Mouse (Mus musculus) stomach, postnatal 0 days (tissue): Measurements from ENCODE around the gene Eif2b4. TPM values are rescaled to one million over a fixed set of nuclear protein-coding genes. Genes with fewer than 3 reads are reported as not detected.

Source experiments
- ATAC-seq: fragments of 200-750 bp; cut with Nextera tagmentation; 2 replicates; pipeline ENCODE4 v1.8.0; 2017; ENCODE audit not compliant: low FRiP score, low TSS enrichment
- DNase-seq: peaks from one replicate; pipeline ENCODE4 v3.0.0-alpha.2; 2016; ENCODE audit warnings: low spot score
- H3K27ac ChIP-seq: fragments of 300-500 bp; sonication (generic); replicated peaks from 2 replicates; pipeline ENCODE4 v1.5.1; 2014; ENCODE audit warnings: mild to moderate bottlenecking, control low read depth
- H3K27me3 ChIP-seq: fragments of 300-500 bp; sonication (generic); 2 replicates; pipeline ENCODE4 v1.6.1; 2014; ENCODE audit warnings: low read length; ENCODE audit not compliant: control insufficient read depth, insufficient read depth
- H3K36me3 ChIP-seq: fragments of 300-500 bp; sonication (generic); 2 replicates; pipeline ENCODE4 v1.6.1; 2014; ENCODE audit warnings: low read length, mixed read lengths; ENCODE audit not compliant: control insufficient read depth, insufficient read depth
- H3K4me1 ChIP-seq: fragments of 300-500 bp; sonication (generic); replicated peaks from 2 replicates; pipeline ENCODE4 v1.6.1; 2014; ENCODE audit warnings: antibody characterized with exemption; ENCODE audit not compliant: control insufficient read depth, insufficient read depth
- H3K4me2 ChIP-seq: fragments of 300-500 bp; sonication (generic); replicated peaks from 2 replicates; pipeline ENCODE4 v1.6.1; 2014; ENCODE audit warnings: low read depth, mild to moderate bottlenecking, control low read depth, moderate library complexity
- H3K4me3 ChIP-seq: fragments of 300-500 bp; sonication (generic); 2 replicates; pipeline ENCODE4 v1.5.1; 2014; ENCODE audit warnings: low read depth, low read length, control low read depth
- H3K9ac ChIP-seq: fragments of 300-500 bp; sonication (generic); 2 replicates; pipeline ENCODE4 v1.6.1; 2014; ENCODE audit warnings: mild to moderate bottlenecking, low read length, control low read depth, mixed read lengths
- H3K9me3 ChIP-seq: fragments of 300-500 bp; sonication (generic); 2 replicates; pipeline ENCODE4 v1.6.1; 2016; ENCODE audit warnings: low read length; ENCODE audit not compliant: control insufficient read depth
- CTCF ChIP-seq: IDR thresholded peaks from 2 replicates; pipeline ENCODE4 v1.5.1; 2016; ENCODE audit warnings: antibody characterized with exemption, low read depth, mild to moderate bottlenecking, moderate library complexity
- EP300 ChIP-seq: optimal IDR thresholded peaks from 2 replicates; pipeline ENCODE3; 2016; ENCODE audit warnings: antibody characterized with exemption
- WGBS: fragments of 180-500 bp; shearing (Covaris S2); extraction: QIAGEN DNeasy Blood & Tissue Kit; methylation state at CpG from one replicate; pipeline ENCODE4 v1.1.7; 2014; 5-methylcytosine and 5-hydroxymethylcytosine counted together
- polyA plus RNA-seq: library from polyadenylated mRNA; unstranded; fragments of >200 nt; fragmentation: Nextera tagmentation; extraction: Ambion mirVana; gene quantifications from 2 replicates; pipeline ENCODE4 v1.2.1, GENCODE M21; 2015

Eif2b4 gene
- polyA plus RNA-seq, 1 experiment from 2014 or later, result 44.2 TPM

DNA sequence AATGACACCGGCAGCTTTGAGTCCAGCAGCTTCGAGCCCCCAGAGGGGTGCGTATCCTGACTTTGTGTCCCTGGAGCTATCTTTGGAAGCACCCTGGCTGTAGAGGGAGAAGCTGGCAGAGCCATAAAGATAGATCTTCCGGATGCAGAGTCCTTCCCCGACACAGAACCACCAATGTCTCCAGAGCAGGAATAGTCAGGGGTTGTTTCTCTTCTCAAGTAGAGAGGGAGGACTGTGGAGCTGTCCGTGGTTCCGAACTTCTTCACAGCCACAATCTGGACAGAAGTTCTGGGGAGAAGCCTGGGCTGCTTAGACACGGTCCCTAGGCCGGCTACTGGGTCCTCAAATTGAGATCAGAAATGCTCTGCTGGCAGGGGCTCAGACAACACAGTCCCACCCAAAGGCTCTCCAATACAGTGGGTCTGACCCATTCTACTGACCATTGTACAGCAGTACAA, 54.2 kb downstream of the Eif2b4 start:
- Histone ChIP-seq H3K4me3 (no peak overlapping the region), H3K27me3 (peaks cover 9% of the 10 kb centered on the region), H3K9me3 (no peaks in the 10 kb centered on the region), H3K9ac (no peak overlapping the region), H3K4me1 (no peaks in the 10 kb centered on the region), H3K36me3 (peaks cover 3% of the 10 kb centered on the region), H3K27ac (no peak overlapping the region), H3K4me2 (0 out of 2 replicates have a peak overlapping the region, but pooled peaks have one; percentile 25)
- DNase-seq, result peak; percentile 36
- WGBS, result 10% methylated on average over 9 of the region's 9 CpGs
- TF ChIP-seq EP300 (no peak), CTCF (no peak)
- ATAC-seq, result 0 out of 2 replicates have a peak, but pooled peaks have one; percentile 2

DNA sequence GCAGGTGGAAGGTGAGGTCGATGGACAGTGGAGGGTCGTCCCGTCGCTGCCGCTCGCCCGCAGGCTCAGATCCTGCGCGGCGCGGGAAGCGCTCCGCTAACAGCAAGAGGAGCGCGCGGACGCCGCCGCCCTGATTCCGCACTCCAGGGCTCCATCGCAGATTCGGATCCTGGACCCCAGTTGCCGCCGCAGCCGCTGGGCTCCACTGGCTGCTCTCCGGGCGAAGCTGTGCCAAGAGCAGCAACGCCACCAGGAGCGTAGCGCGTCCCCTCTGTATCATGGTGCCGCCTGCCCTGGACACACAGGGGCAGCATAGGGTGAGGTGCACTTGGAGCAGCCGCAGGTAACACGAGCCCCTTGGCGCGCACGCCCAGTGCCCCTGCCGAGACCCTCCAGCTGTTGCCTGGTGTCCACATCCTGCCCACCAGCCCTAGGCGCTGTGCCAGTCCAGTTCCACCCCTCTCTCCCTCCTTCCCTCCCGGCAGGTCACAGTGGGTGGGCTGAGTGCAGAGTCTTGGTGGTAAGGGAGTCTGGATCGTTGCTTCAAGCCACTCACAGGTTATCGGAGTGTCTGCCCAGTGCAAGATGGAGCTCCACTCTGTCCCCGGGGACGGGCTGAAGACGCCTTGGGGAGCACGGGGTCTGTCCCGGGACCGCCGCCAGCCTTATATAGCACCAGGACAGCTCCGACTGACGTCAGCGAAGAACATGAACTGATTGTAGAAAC, 54.8 kb downstream of the Eif2b4 start, which contains the start of gene Ucn:
Gene Ucn, minus strand, starts transcription at position 589 of the 727 bp plus-strand sequence.
- H3K4me2 ChIP-seq, result peak within 1 kb of the TSS; percentile 25; the same call in 1 of the 2 replicates
- no peak within 1 kb of the TSS for H3K9ac ChIP-seq
- no peak for TF ChIP-seq CTCF
- no peak for TF ChIP-seq EP300
- no peak within 1 kb of the TSS for H3K27ac ChIP-seq
- H3K4me3 ChIP-seq, result no peak within 1 kb of the TSS
- DNase-seq (no peak), ATAC-seq (0 out of 2 replicates have a peak, but pooled peaks have one; percentile 29)
- H3K4me1 ChIP-seq, result no peaks in the 10 kb centered on the region
- H3K9me3 ChIP-seq, result no peaks in the 10 kb centered on the region
- peaks cover 9% of the 10 kb centered on the region for H3K27me3 ChIP-seq
- 2% methylated on average over 52 of the region's 52 CpGs for WGBS
- peaks cover 2% of the 10 kb centered on the region for H3K36me3 ChIP-seq

DNA sequence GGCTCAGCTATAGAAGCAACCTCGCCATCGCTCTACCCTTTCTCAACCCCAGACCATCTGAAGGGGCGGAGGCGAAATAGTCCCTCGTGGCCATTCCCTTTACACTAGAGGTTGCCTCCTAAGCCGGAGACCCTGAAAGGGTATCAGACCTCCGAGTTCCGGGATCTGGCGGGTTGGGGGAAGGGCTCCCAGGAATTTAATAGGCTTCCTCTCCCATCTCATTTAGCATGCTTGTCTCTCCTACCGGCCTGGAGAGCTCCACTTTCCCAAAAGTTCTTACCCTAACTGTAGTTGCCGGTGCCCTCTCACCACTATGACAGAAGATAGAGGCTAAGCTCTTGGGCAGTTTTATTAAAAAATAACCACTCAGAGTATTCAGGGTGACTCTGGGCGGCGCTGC, 55.6 kb downstream of the Eif2b4 start:
- Histone ChIP-seq H3K27ac (no peak overlapping the region), H3K27me3 (peaks cover 9% of the 10 kb centered on the region), H3K9ac (no peak overlapping the region), H3K9me3 (no peaks in the 10 kb centered on the region), H3K4me1 (no peaks in the 10 kb centered on the region), H3K36me3 (no peaks in the 10 kb centered on the region), H3K4me2 (0 out of 2 replicates have a peak overlapping the region, but pooled peaks have one; percentile 25), H3K4me3 (no peak overlapping the region)
- ATAC-seq (no peak), DNase-seq (no peak)
- 2% methylated on average over 13 of the region's 13 CpGs for WGBS
- TF ChIP-seq EP300, result no peak
- no peak for TF ChIP-seq CTCF

Other genes with a start within 250 kb of the Eif2b4 start
- gene Cgref1, start 247.8 kb downstream of the Eif2b4 start, polyA plus RNA-seq, result 22.5 and 24.8 TPM in 2 replicates
- 88.1 and 93.1 TPM in 2 replicates for gene Preb, start 233.1 kb downstream of the Eif2b4 start, polyA plus RNA-seq
- gene Tcf23, start 224.8 kb downstream of the Eif2b4 start, polyA plus RNA-seq, result 4.3 and 4.5 TPM in 2 replicates
- gene Atraid, start 145.1 kb downstream of the Eif2b4 start, polyA plus RNA-seq, result 192 and 197 TPM in 2 replicates
- gene Slc5a6, start 144.5 kb downstream of the Eif2b4 start, polyA plus RNA-seq, result 4.2 TPM in 2 replicates
- 4.9 and 6.1 TPM in 2 replicates for gene Cad, start 138.7 kb downstream of the Eif2b4 start, polyA plus RNA-seq
- not detected in 2 replicates for gene Dnajc5g, start 87.1 kb downstream of the Eif2b4 start, polyA plus RNA-seq
- gene Slc30a3, start 85.2 kb downstream of the Eif2b4 start, polyA plus RNA-seq, result 0.11 TPM in 1 of 2 replicates, not detected in the other
- 0.06 TPM in 1 of 2 replicates, not detected in the other for gene Trim54, start 76.7 kb downstream of the Eif2b4 start, polyA plus RNA-seq
- not detected in 2 replicates for gene Ucn, start 54.6 kb downstream of the Eif2b4 start, polyA plus RNA-seq
- 29.4 and 29.6 TPM in 2 replicates for gene Mpv17, start 39.2 kb downstream of the Eif2b4 start, polyA plus RNA-seq
- 0.31 and 0.57 TPM in 2 replicates for gene Gm29609, start 13.5 kb downstream of the Eif2b4 start, polyA plus RNA-seq
- gene Gtf3c2, start 13.3 kb downstream of the Eif2b4 start, polyA plus RNA-seq, result 19.9 and 25.1 TPM in 2 replicates
- 80.3 and 83.2 TPM in 2 replicates for gene Snx17, start 203 bp downstream of the Eif2b4 start, polyA plus RNA-seq
- gene Zfp513, start 8.9 kb upstream of the Eif2b4 start, polyA plus RNA-seq, result 4.8 and 5.3 TPM in 2 replicates
- 57.8 and 59.4 TPM in 2 replicates for gene Ppm1g, start 27.3 kb upstream of the Eif2b4 start, polyA plus RNA-seq
- gene Nrbp1, start 47.4 kb upstream of the Eif2b4 start, polyA plus RNA-seq, result 95.3 and 95.9 TPM in 2 replicates
- gene Gm9970, start 47.8 kb upstream of the Eif2b4 start, polyA plus RNA-seq, result 0.38 and 1.0 TPM in 2 replicates
- 75.2 and 78.2 TPM in 2 replicates for gene Krtcap3, start 58.3 kb upstream of the Eif2b4 start, polyA plus RNA-seq
- gene Ift172, start 97.7 kb upstream of the Eif2b4 start, polyA plus RNA-seq, result 20.0 and 20.3 TPM in 2 replicates
- 12.8 and 13.7 TPM in 2 replicates for gene Fndc4, start 102.7 kb upstream of the Eif2b4 start, polyA plus RNA-seq
- gene Gckr, start 104.0 kb upstream of the Eif2b4 start, polyA plus RNA-seq, result 0.08 and 0.29 TPM in 2 replicates